Mouse (Mus musculus) midbrain, embryonic 16.5 days (tissue): ENCODE results near the gene Trim59. TPM values are rescaled to one million over a fixed set of nuclear protein-coding genes. Genes with fewer than 3 reads are reported as not detected.
"Not testable (repeated sequence)": the region's sequence is repeated elsewhere in the genome, so short reads cannot be mapped to it uniquely, and the experiment has no call there.

ENCODE experiments used
- ATAC-seq: fragments of 200-750 bp; cut with Nextera tagmentation; 2 replicates; pipeline ENCODE4 v1.8.0; 2017; ENCODE audit warnings: moderate TSS enrichment
- H3K27ac ChIP-seq: fragments of 300-500 bp; sonication (generic); 2 replicates; pipeline ENCODE4 v1.5.1; 2014; ENCODE audit warnings: mild to moderate bottlenecking, low read length, mixed read lengths
- H3K27me3 ChIP-seq: fragments of 300-500 bp; sonication (generic); 2 replicates; pipeline ENCODE4 v1.6.1; 2014; ENCODE audit warnings: low read depth, low read length, mixed read lengths; ENCODE audit not compliant: control insufficient read depth, insufficient read depth
- H3K36me3 ChIP-seq: fragments of 300-500 bp; sonication (generic); 2 replicates; pipeline ENCODE4 v1.6.1; 2014; ENCODE audit warnings: mild to moderate bottlenecking, low read length, moderate library complexity, mixed read lengths; ENCODE audit not compliant: control insufficient read depth, insufficient read depth
- H3K4me1 ChIP-seq: fragments of 300-500 bp; sonication (generic); 2 replicates; pipeline ENCODE4 v1.6.1; 2014; ENCODE audit warnings: mild to moderate bottlenecking, low read length, mixed read lengths; ENCODE audit not compliant: control insufficient read depth, insufficient read depth
- H3K4me2 ChIP-seq: fragments of 300-500 bp; sonication (generic); 2 replicates; pipeline ENCODE4 v1.6.1; 2014; ENCODE audit warnings: mild to moderate bottlenecking, low read length, mixed read lengths
- H3K4me3 ChIP-seq: fragments of 300-500 bp; sonication (generic); 2 replicates; pipeline ENCODE4 v1.5.1; 2014; ENCODE audit warnings: low read depth, mild to moderate bottlenecking, low read length, moderate library complexity, mixed read lengths
- H3K9ac ChIP-seq: fragments of 300-500 bp; sonication (generic); 2 replicates; pipeline ENCODE4 v1.6.1; 2014; ENCODE audit warnings: low read depth, low read length, mixed read lengths
- H3K9me3 ChIP-seq: fragments of 300-500 bp; sonication (generic); replicated peaks from 2 replicates; pipeline ENCODE4 v1.6.1; 2014; ENCODE audit warnings: mild to moderate bottlenecking, low read length, mixed read lengths; ENCODE audit not compliant: control insufficient read depth, poor library complexity, severe bottlenecking
- WGBS: fragments of 180-500 bp; shearing (Covaris S2); extraction: QIAGEN DNeasy Blood & Tissue Kit; methylation state at CpG from one replicate; pipeline ENCODE4 v1.1.7; 2014; 5-methylcytosine and 5-hydroxymethylcytosine counted together
- polyA plus RNA-seq: library from polyadenylated mRNA; unstranded; fragments of >200 nt; fragmentation: Nextera tagmentation; extraction: Ambion mirVana; gene quantifications from 2 replicates; pipeline ENCODE4 v1.2.1, GENCODE M21; 2015

Gene Trim59
- polyA plus RNA-seq, 1 experiment from 2014 or later, result 31.9 TPM

DNA sequence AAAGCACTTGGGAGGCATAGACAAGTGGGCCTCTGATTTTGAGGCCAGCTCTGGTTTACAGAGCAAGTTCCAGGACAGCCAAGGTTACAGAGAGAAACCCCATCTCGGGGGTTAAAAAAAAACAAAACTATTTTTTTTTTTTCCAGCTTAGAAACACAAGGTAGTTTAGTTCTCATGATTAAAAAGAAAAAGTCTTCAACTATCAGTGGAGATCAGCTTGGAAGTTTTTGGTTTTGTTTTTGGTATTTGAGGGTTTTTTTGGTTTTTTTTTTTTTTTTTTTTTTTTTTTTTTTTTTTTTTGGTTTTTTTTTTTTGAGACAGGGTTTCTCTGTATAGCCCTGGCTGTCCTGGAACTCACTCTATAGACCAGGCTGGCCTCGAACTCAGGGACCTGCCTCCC lies 25.9 kb downstream of the Trim59 start:
- not testable (repeated sequence) for H3K4me2 ChIP-seq, ATAC-seq
- 96% methylated on average over 2 of the region's 2 CpGs for WGBS

DNA sequence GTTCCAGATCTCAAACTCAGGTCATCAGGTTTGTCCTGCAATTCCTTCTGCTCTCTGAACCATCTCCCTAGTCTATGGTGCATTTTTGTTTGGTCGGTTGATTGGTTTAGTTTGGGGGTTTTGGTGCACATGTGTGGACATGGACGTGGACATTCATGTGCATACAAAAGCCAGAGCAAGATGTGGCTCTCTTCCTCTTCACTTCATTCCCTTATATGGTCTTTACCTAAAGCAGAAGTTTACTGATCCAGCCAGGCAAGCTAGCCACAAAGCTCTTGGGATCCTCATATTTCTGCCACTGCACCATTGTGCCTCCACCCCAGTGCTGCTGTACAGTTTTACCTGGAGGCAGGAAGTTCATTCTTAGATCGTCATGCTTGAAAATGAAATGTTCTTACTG lies 27.4 kb downstream of the Trim59 start:
- ATAC-seq, result no peak
- Histone ChIP-seq H3K27ac (no peak overlapping the region), H3K36me3 (no peaks in the 10 kb centered on the region), H3K27me3 (no peaks in the 10 kb centered on the region), H3K4me2 (no peak overlapping the region), H3K4me3 (no peak overlapping the region), H3K9ac (no peak overlapping the region), H3K9me3 (no peaks in the 10 kb centered on the region), H3K4me1 (no peaks in the 10 kb centered on the region)
- WGBS, result 91% methylated on average over 3 of the region's 3 CpGs

More for the DNA sequence above, 25.9 kb downstream of the Trim59 start:
- not testable (repeated sequence) for H3K9ac ChIP-seq, H3K27me3 ChIP-seq, H3K9me3 ChIP-seq, H3K4me3 ChIP-seq, H3K36me3 ChIP-seq, H3K27ac ChIP-seq, H3K4me1 ChIP-seq

DNA sequence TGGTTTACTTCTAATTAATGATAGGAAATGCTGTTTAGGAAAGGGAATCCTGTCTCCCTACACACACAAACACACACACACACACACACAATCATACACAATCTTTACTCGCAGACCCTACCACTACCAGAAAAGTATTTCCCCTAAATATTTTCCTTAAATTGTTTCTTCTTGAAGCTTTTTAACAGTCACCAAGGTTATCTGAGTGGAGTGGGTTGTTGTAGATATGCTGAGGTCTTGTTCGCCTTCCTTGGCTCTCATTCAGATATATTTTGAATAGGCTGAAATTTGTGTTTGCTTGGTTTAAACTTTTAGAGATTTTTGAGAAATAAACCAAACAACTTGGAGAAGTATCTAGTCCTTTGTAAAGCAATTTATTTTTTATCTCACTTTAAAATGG lies 35.7 kb downstream of the Trim59 start:
- WGBS, result 86% methylated on average over 2 of the region's 2 CpGs
- no peak for ATAC-seq

DNA sequence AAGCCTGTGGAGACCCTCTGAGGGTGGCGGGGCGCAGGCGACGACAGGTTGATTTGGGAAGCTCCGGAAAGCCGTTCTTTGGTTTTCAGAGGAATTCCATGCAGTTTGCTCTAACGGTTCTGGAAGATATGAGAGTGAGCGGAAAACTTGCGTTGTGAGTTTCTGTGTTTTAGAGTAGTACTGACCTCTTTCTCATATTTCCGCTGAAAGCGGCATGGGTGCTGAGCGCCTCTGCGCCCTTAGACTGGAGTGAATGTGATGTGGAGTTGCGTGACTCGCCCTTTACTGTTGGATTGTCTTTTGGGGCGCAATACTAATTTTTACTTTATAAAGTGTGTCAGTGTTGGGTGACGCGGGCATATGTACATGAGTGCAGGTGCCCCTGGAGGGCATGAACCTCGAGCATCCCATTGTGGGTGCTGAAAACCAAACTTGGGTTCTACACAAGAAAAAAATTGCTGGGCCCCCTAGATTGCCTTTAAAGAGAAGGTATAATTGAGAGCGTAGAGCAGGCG lies 38.3 kb downstream of the Trim59 start:
- H3K4me3 ChIP-seq, result peak overlapping the region; percentile 97
- WGBS, result 4% methylated on average over 21 of the region's 21 CpGs
- H3K36me3 ChIP-seq, result no peaks in the 10 kb centered on the region
- no peak overlapping the region for H3K27ac ChIP-seq
- H3K4me2 ChIP-seq, result peak overlapping the region; percentile 99
- H3K9ac ChIP-seq, result peak overlapping the region; percentile 73
- ATAC-seq, result no peak
- H3K4me1 ChIP-seq, result peaks cover 9% of the 10 kb centered on the region; the same call in 1 of the 2 replicates
- no peaks in the 10 kb centered on the region for H3K27me3 ChIP-seq
- no peaks in the 10 kb centered on the region for H3K9me3 ChIP-seq

More for the DNA sequence above, 35.7 kb downstream of the Trim59 start:
- no peak overlapping the region for H3K27ac ChIP-seq
- H3K9me3 ChIP-seq, result no peaks in the 10 kb centered on the region
- no peak overlapping the region for H3K4me3 ChIP-seq
- peaks cover 6% of the 10 kb centered on the region; the same call in 1 of the 2 replicates for H3K4me1 ChIP-seq
- no peak overlapping the region for H3K9ac ChIP-seq
- no peaks in the 10 kb centered on the region for H3K27me3 ChIP-seq
- no peak overlapping the region for H3K4me2 ChIP-seq
- no peaks in the 10 kb centered on the region for H3K36me3 ChIP-seq

DNA sequence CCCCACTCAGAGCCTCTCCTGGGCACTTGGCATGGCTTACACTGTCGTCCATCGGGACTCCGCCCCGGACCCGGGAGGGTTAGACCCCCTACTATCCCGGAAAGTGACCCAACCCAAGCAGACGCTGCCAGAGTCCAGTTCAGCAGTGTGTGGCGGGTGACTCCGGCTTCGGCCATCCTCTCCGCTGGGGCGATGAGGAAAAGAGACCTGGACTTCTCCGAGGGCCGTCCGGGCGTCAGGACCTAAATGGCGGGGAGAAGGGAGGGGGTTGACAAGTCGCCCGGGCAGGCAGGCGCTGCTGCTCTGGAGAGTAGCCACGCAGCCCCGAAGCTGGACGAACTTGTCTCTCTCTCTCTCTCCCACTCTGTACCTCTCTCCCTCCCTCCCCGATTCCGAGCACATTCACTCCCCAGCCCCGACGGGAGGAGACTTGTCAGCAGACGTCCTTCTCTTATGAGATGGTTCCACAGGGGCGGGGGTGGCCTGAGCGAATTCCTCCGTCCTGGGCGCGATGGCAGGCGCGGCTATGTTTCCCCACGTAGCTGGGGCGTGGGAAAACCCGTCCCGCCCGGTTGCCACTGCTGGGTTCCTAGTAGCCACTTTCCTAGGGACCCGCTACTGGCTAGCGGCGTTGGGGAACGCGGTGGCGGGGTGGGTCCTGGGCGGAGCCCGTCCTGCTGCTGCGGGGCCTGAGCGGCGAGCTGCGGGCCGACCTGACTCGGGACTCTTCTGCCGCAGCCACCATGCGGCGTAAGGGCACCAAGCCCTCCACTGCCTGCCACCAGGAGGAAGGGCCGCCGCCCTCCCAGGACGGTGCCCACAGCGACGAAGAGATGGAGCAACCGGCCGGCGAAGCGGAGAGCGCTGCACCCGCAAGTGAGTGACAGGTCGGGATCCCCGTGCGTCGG lies 39.0 kb downstream of the Trim59 start:
- peak overlapping the region; percentile 85 for H3K27ac ChIP-seq
- H3K9me3 ChIP-seq, result no peaks in the 10 kb centered on the region
- H3K36me3 ChIP-seq, result no peaks in the 10 kb centered on the region
- peak overlapping the region; percentile 73 for H3K9ac ChIP-seq
- peak; percentile 66 for ATAC-seq
- WGBS, result under 1% methylated on average over 64 of the region's 72 CpGs
- H3K4me1 ChIP-seq, result peaks cover 9% of the 10 kb centered on the region; the same call in 1 of the 2 replicates
- H3K27me3 ChIP-seq, result no peaks in the 10 kb centered on the region
- H3K4me2 ChIP-seq, result peak overlapping the region; percentile 99
- peak overlapping the region; percentile 97 for H3K4me3 ChIP-seq

DNA sequence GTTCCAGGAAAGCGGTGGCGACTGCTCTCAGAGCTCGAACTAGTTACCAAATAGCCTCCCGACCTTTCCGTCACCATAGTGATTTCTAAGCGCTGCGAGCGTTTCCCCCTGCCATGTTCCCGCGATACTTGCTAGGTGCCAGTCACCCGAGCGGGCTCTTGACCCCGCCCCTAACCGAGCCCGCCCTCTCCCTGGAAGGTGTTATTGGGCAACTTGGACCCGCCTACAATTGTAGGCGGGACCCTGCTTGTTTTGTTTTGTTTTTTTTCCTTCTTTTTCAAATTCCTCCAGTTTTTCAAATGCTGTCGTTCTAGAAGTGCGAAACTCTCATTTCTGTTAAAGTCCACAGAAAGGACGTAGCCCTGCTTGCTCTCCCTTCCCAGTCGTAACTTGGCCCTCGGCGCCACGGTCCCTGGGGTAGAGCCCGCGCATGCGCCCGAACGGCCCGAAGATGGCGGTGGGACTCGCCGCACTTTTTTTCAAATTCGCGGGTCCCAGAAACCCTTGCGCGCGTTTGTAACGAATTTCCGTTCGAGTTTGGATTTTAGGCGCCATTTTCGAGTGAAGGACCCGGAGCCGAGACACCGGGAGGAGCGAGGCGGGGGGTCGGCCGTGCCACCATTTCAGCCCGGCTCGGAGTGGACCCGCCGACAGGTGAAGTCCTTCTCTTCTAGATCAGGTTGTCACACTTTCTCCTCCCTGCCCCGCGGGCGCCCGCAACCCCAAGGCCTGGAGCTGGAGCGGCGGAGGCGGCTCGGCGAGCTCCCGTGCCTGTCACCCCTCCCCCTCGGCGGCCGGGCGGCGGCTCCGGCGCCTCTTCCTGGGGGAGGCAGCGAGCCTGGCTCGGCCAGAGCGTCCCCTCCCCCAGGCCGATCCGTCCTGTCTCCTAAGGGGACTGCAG lies 39.9 kb downstream of the Trim59 start, which contains the start of the genes Ift80 and Smc4:
Gene Ift80 (minus strand): TSS at position 134 of the 901 bp plus-strand sequence.
Gene Smc4 (plus strand): TSS at position 302 of the 901 bp plus-strand sequence.
- WGBS, result under 1% methylated on average over 75 of the region's 76 CpGs
- peak; percentile 96 for ATAC-seq
- H3K9me3 ChIP-seq, result no peaks in the 10 kb centered on the region
- peak within 1 kb of the TSS; percentile 73 for H3K9ac ChIP-seq
- peak within 1 kb of the TSS; percentile 85 for H3K27ac ChIP-seq
- H3K4me3 ChIP-seq, result peak within 1 kb of the TSS; percentile 97
- peaks cover 9% of the 10 kb centered on the region; the same call in 1 of the 2 replicates for H3K4me1 ChIP-seq
- H3K4me2 ChIP-seq, result peak within 1 kb of the TSS; percentile 99
- H3K27me3 ChIP-seq, result no peaks in the 10 kb centered on the region
- no peaks in the 10 kb centered on the region for H3K36me3 ChIP-seq

DNA sequence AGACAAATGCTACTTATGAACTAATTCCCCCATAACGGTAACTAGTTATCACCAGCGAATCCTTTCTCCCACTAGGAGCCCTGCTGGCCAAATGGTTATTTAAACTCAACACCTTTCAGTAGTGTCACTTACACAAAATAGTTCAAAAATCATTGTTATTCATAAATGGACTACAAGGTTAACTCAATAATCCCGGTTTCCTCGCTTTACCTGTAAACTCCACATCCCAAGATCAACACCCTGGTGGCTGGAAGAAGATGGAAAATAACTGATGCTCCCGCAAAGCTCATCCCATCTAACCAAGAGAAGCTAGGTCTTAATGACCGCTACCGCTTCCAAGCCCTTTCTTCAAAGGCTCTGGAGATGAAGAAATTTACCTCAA lies 40.5 kb downstream of the Trim59 start:
- ATAC-seq, result peak; percentile 49

DNA sequence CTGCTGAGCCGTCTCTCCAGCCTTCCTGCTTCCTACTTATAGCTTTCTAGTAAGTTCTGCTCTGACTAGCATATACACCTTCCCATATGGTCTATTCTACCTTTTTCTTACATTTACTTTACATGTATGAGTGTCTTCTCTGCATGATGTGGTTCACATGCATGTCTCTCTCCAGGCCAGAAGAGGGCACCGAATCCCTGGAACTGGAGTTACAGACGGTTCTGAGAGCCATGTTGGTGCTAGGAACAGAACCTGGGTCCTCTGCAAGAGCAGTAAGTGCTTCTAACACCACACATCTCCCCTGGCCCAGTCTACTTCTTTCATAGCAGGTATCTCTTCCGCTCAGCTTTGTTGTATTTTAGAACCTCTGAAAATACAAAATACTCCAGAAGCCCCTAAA lies 41.8 kb downstream of the Trim59 start:
- Histone ChIP-seq H3K27me3 (no peaks in the 10 kb centered on the region), H3K36me3 (no peaks in the 10 kb centered on the region), H3K9ac (no peak overlapping the region), H3K27ac (no peak overlapping the region), H3K9me3 (no peaks in the 10 kb centered on the region), H3K4me1 (peaks cover 9% of the 10 kb centered on the region; the same call in 1 of the 2 replicates), H3K4me3 (no peak overlapping the region), H3K4me2 (no peak overlapping the region)
- ATAC-seq, result no peak
- 91% methylated on average over 4 of the region's 4 CpGs for WGBS

More for the DNA sequence above, 40.5 kb downstream of the Trim59 start:
- Histone ChIP-seq H3K27me3 (no peaks in the 10 kb centered on the region), H3K9ac (peak overlapping the region; percentile 73), H3K36me3 (no peaks in the 10 kb centered on the region), H3K4me3 (peak overlapping the region; percentile 97), H3K4me2 (peak overlapping the region; percentile 72), H3K27ac (peak overlapping the region; percentile 85), H3K9me3 (no peaks in the 10 kb centered on the region), H3K4me1 (peaks cover 9% of the 10 kb centered on the region; the same call in 1 of the 2 replicates)
- 0% methylated on average over 7 of the region's 7 CpGs for WGBS
